Mouse (Mus musculus) CH12.LX (cell line): ENCODE data around the gene Gm20388. TPM values are rescaled to one million over a fixed set of nuclear protein-coding genes. Genes with fewer than 3 reads are reported as not detected.

Experiments
- DNase-seq: peaks from one replicate; pipeline ENCODE4 v3.0.0-alpha.2; 2013; ENCODE audit errors: extremely low read depth
- H3K27ac ChIP-seq: 2 replicates; pipeline ENCODE4 v1.5.1; 2012; ENCODE audit warnings: low read depth, mild to moderate bottlenecking, control low read depth, moderate library complexity; ENCODE audit not compliant: insufficient read depth
- H3K27me3 ChIP-seq: replicated peaks from 2 replicates; pipeline ENCODE3; 2012; ENCODE audit warnings: inconsistent platforms
- H3K36me3 ChIP-seq, 2 experiments: replicated peaks in 1 of 2; 2 replicates each; pipeline versions ENCODE3 to v1.6.1; 2012; ENCODE audit warnings: inconsistent platforms in 1 of 2, low read length in 1 of 2, mild to moderate bottlenecking in 1 of 2, mixed read lengths in 1 of 2, moderate library complexity in 1 of 2; ENCODE audit not compliant: control insufficient read depth in 1 of 2, insufficient read depth in 1 of 2
- H3K4me1 ChIP-seq, 2 experiments: 2 replicates each; pipeline ENCODE4 v1.6.1; 2012; ENCODE audit warnings: inconsistent platforms in 1 of 2, moderate library complexity in 1 of 2; ENCODE audit not compliant: insufficient read depth in 2 of 2, control insufficient read depth in 1 of 2
- H3K4me2 ChIP-seq: 2 replicates; pipeline ENCODE4 v1.6.1; 2012; ENCODE audit warnings: low read depth, mild to moderate bottlenecking, control low read depth; ENCODE audit not compliant: poor library complexity, insufficient read depth, severe bottlenecking
- H3K4me3 ChIP-seq, 3 experiments: fragments of 150-350 bp in 1 of 3; sonication (generic) in 1 of 3; replicated peaks in 1 of 3; 2 replicates each; pipeline versions ENCODE3 to v1.5.1; 2011 to 2012; ENCODE audit warnings: low read depth in 2 of 3, low read length in 2 of 3, mild to moderate bottlenecking in 2 of 3, moderate library complexity in 2 of 3, control low read depth in 1 of 3, improper control_type of control experiment in 1 of 3, inconsistent platforms in 1 of 3, mixed read lengths in 1 of 3; ENCODE audit not compliant: poor library complexity in 1 of 3
- H3K79me2 ChIP-seq: replicated peaks from 2 replicates; pipeline ENCODE4 v1.6.1; 2012; ENCODE audit warnings: mild to moderate bottlenecking, moderate library complexity; ENCODE audit not compliant: control insufficient read depth, poor library complexity, insufficient read depth, severe bottlenecking; ENCODE audit errors: extremely low read depth
- H3K9ac ChIP-seq: 2 replicates; pipeline ENCODE4 v1.6.1; 2012; ENCODE audit warnings: low read depth, mild to moderate bottlenecking, control low read depth, moderate library complexity; ENCODE audit not compliant: insufficient read depth
- H3K9me3 ChIP-seq: replicated peaks from 2 replicates; pipeline ENCODE3; 2012; ENCODE audit warnings: low read length, inconsistent platforms, mixed read lengths
- ELF1 ChIP-seq: IDR thresholded peaks from 2 replicates; pipeline ENCODE4 v1.6.1; 2014; ENCODE audit warnings: low read depth, mild to moderate bottlenecking, inconsistent platforms, low read length, improper control_type of control experiment
- HCFC1 ChIP-seq: IDR thresholded peaks from 2 replicates; pipeline ENCODE4 v1.6.1; 2012; ENCODE audit warnings: low read depth, mild to moderate bottlenecking, inconsistent platforms, low read length, improper control_type of control experiment
- IRF4 ChIP-seq: IDR thresholded peaks from 2 replicates; pipeline ENCODE4 v1.6.1; 2014; ENCODE audit warnings: low read depth, mild to moderate bottlenecking, inconsistent platforms, low read length, improper control_type of control experiment
- MAX ChIP-seq: IDR thresholded peaks from 2 replicates; pipeline ENCODE4 v1.6.1; 2011; ENCODE audit warnings: low read length, improper control_type of control experiment
- MAZ ChIP-seq: IDR thresholded peaks from 2 replicates; pipeline ENCODE4 v1.6.1; 2012; ENCODE audit warnings: low read depth, mild to moderate bottlenecking, inconsistent platforms, low read length, improper control_type of control experiment, moderate library complexity
- MXI1 ChIP-seq: IDR thresholded peaks from 2 replicates; pipeline ENCODE4 v1.6.1; 2011; ENCODE audit warnings: mild to moderate bottlenecking, low read depth, low read length, improper control_type of control experiment
- NRF1 ChIP-seq: IDR thresholded peaks from 2 replicates; pipeline ENCODE4 v1.6.1; 2014; ENCODE audit warnings: low read depth, mild to moderate bottlenecking, inconsistent platforms, low read length, improper control_type of control experiment, moderate library complexity
- POLR2A ChIP-seq: IDR thresholded peaks from 2 replicates; pipeline ENCODE4 v1.6.1; 2011; ENCODE audit warnings: low read depth, mild to moderate bottlenecking, improper control_type of control experiment, low read length
- SIN3A ChIP-seq: IDR thresholded peaks from 2 replicates; pipeline ENCODE4 v1.6.1; 2012; ENCODE audit warnings: low read length, improper control_type of control experiment, inconsistent platforms
- SMC3 ChIP-seq: IDR thresholded peaks from 2 replicates; pipeline ENCODE4 v1.6.1; 2011; ENCODE audit warnings: low read depth, low read length, improper control_type of control experiment
- TCF12 ChIP-seq: IDR thresholded peaks from 2 replicates; pipeline ENCODE4 v1.6.1; 2014; ENCODE audit warnings: low read depth, mild to moderate bottlenecking, inconsistent platforms, low read length, improper control_type of control experiment
- USF1 ChIP-seq: IDR thresholded peaks from 2 replicates; pipeline ENCODE4 v1.6.1; 2014; ENCODE audit warnings: low read depth, mild to moderate bottlenecking, inconsistent platforms, low read length, improper control_type of control experiment
- ZKSCAN1 ChIP-seq: IDR thresholded peaks from 2 replicates; pipeline ENCODE4 v1.6.1; 2012; ENCODE audit warnings: low read depth, inconsistent platforms, low read length, improper control_type of control experiment, borderline replicate concordance
- ZMIZ1 ChIP-seq: IDR thresholded peaks from 2 replicates; pipeline ENCODE4 v1.6.1; 2012; ENCODE audit warnings: low read depth, mild to moderate bottlenecking, inconsistent platforms, low read length, improper control_type of control experiment
- ZNF384 ChIP-seq: IDR thresholded peaks from 2 replicates; pipeline ENCODE4 v1.6.1; 2012; ENCODE audit warnings: low read depth, low read length, improper control_type of control experiment, inconsistent platforms
- dilution Hi-C: fragments of 300-500 bp; cut with MboI; formaldehyde crosslinking; loops from 2 replicates; pipeline ENCODE4 v1.14.3; 2020; ENCODE audit warnings: low sequenced_read_pairs; ENCODE audit not compliant: extremely low pct_unique_long_range_greater_than_20kb, extremely low pct_ligation_motif_present
- in situ Hi-C: fragments of 300-500 bp; cut with MboI; formaldehyde crosslinking; loops from 3 replicates; pipeline ENCODE4 v1.14.3; 2019; ENCODE audit warnings: low sequenced_read_pairs, low pct_ligation_motif_present, low pct_unique_long_range_greater_than_20kb, mixed read lengths
- polyA plus RNA-seq: library from polyadenylated mRNA; unstranded; fragments of >175 nt; gene quantifications from 2 replicates; pipeline ENCODE4 v1.2.1, GENCODE M21; 2012; ENCODE audit warnings: low read depth; ENCODE audit not compliant: insufficient read length
- total RNA-seq, 2 experiments: library from RNA; depleted of rRNA; stranded (reverse); fragments of 300-350 nt in 1 of 2; fragments of >200 nt in 1 of 2; gene quantifications; 2 replicates each; pipeline ENCODE4 v1.2.3; 2012 to 2014

The Gm20388 gene
- total and polyA plus RNA-seq, 3 experiments: 14.8 to 26.3 (median 22.2) TPM

GRCm38 (mm10) chr8:121650389-121651307 is 1740.0 kb downstream of the Gm20388 start:
- Histone ChIP-seq H3K27ac (no peak overlapping the region), H3K4me1 (no peaks in the 10 kb centered on the region), H3K27me3 (peaks cover 57% of the 10 kb centered on the region), H3K4me3 (no peak overlapping the region), H3K4me2 (no peak overlapping the region), H3K79me2 (no peaks in the 10 kb centered on the region), H3K9ac (no peak overlapping the region), H3K36me3 (no peaks in the 10 kb centered on the region), H3K9me3 (peaks cover 30% of the 10 kb centered on the region)
- dilution Hi-C loops: no loop called here
- in situ Hi-C loops: no loop called here
- no peak for DNase-seq
- no peak for TF ChIP-seq SMC3
- TF ChIP-seq MAZ: no peak
- no peak for TF ChIP-seq NRF1
- TF ChIP-seq MXI1: no peak

- no peak for DNase-seq
- peaks cover 57% of the 10 kb centered on the region for H3K27me3 ChIP-seq
- no peaks in the 10 kb centered on the region for H3K36me3 ChIP-seq
- peaks cover 30% of the 10 kb centered on the region for H3K9me3 ChIP-seq
- H3K9ac ChIP-seq: no peak overlapping the region
- H3K4me2 ChIP-seq: no peak overlapping the region
- dilution Hi-C loops: no loop called here
- no peak overlapping the region for H3K4me3 ChIP-seq
- no peak overlapping the region for H3K27ac ChIP-seq
- H3K79me2 ChIP-seq: no peaks in the 10 kb centered on the region
- in situ Hi-C loops: no loop called here
- H3K4me1 ChIP-seq: no peaks in the 10 kb centered on the region
- no peak for TF ChIP-seq ELF1
- TF ChIP-seq SMC3: no peak
- no peak for TF ChIP-seq ZMIZ1
- no peak for TF ChIP-seq TCF12
- no peak for TF ChIP-seq USF1
- TF ChIP-seq SIN3A: no peak
- no peak for TF ChIP-seq IRF4
- no peak for TF ChIP-seq ZNF384
- no peak for TF ChIP-seq ZKSCAN1
- TF ChIP-seq MAX: no peak
- no peak for TF ChIP-seq POLR2A
- TF ChIP-seq HCFC1: no peak
Observed at GRCm38 (mm10) chr8:121651308-121651873, 1740.8 kb downstream of the Gm20388 start.
